Mouse (Mus musculus): ENCODE measurements around the gene Gm5751. TPM values are rescaled to one million over a fixed set of nuclear protein-coding genes. Genes with fewer than 3 reads are reported as not detected.

Gm5751 gene
- polyA plus RNA-seq, 1 experiment from 2014 or later = not detected

DNA sequence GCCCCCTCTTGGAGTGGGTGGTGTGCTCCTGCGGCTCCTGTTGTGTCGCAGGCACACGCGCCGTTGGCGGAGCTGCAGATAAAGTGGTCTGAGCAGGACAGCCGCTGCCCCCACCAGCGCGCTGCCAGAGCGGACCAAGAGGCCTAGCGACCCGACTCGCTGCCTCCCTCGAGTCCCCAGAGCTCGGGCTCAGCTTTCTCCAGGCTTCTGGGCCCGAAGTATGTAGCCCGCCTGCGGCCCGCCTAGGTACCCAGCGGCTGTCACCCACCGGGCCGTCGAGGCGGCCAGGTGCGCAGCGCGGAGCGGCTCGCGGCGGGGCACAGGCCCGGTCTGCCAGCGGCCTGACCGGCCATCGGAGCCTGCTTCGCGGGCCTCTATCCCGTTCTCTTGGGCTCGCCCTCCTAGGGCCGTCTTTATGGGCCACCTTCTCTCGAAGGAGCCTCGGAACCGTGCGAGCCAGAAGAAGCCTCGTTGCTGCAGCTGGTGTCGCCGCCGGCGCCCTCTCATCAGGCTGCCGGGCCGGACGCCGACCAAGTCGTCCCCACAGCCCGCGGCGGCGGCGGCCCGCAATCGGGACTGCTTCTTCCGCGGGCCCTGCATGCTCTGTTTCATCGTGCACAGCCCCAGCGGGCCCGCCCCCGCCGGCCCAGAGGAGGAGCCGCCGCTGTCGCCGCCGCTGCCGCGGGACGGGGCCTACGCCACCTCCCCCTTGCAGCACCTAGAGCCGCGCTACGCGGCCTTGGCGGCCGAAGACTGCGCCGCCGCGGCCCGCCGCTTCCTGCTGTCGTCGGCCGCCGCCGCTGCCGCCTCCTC, 18.5 kb downstream of the Gm5751 start, which contains the start of gene B630019K06Rik:
Gene B630019K06Rik (plus strand): TSS at position 40 of the 813 bp plus-strand sequence.
- Histone ChIP-seq H3K4me3 (replicated peaks; ENCODE audit: low read depth, low read length) (peak within 1 kb of the TSS; percentile 55), H3K4me1 (replicated peaks; ENCODE audit: insufficient read depth, low read length) (no peaks in the 10 kb centered on the region), H3K27ac (peak within 1 kb of the TSS; percentile 86), H3K27me3 (ENCODE audit: insufficient read depth, low read length) (no peaks in the 10 kb centered on the region), H3K4me2 (ENCODE audit: low read length) (peak within 1 kb of the TSS; percentile 66), H3K9me3 (replicated peaks; ENCODE audit: low read length) (no peaks in the 10 kb centered on the region), H3K36me3 (ENCODE audit: insufficient read depth, low read length) (no peaks in the 10 kb centered on the region), H3K9ac (ENCODE audit: low read depth, low read length) (peak within 1 kb of the TSS; percentile 67)
- 22% methylated on average over 75 of the region's 95 CpGs for WGBS
- ATAC-seq (replicated peaks; ENCODE audit: low FRiP score, low read depth) = peak; percentile 93
- DNase-seq (ENCODE audit: low spot score) = peak; percentile 65
- TF ChIP-seq CTCF (IDR thresholded peaks at IDR 0.05; ENCODE audit: low read depth) = no peak

DNA sequence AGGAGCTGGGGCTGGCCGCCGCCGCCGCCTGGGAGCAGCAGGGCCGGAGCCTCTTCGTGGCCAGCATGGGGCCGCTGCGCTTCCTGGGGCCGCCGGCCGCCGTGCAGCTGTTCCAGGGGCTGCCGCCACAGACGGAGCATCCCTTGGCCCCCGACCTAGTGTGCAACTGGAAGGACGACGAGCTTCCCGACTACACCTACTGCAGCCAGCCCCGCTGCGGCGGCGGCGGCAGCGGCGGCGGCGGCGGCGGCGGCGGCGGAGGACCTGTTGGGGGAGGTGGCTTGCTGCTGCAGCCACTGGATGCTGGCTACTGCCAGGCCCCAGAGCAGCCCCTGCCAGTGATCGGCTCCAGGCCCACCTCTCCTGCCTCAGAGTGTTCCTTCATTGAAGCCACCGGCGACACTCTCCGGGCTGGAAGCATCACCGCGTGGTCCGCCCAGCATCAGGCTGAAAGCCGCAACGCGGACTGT, 19.2 kb downstream of the Gm5751 start:
- H3K4me3 ChIP-seq (replicated peaks; ENCODE audit: low read depth, low read length) = peak overlapping the region; percentile 55
- peak; percentile 62 for ATAC-seq (replicated peaks; ENCODE audit: low FRiP score, low read depth)
- H3K4me2 ChIP-seq (ENCODE audit: low read length) = peak overlapping the region; percentile 66
- no peaks in the 10 kb centered on the region for H3K27me3 ChIP-seq (ENCODE audit: insufficient read depth, low read length)
- no peaks in the 10 kb centered on the region for H3K36me3 ChIP-seq (ENCODE audit: insufficient read depth, low read length)
- H3K4me1 ChIP-seq (replicated peaks; ENCODE audit: insufficient read depth, low read length) = no peaks in the 10 kb centered on the region
- WGBS = 30% methylated on average over 18 of the region's 42 CpGs
- peak overlapping the region; percentile 86 for H3K27ac ChIP-seq
- peak; percentile 8 for DNase-seq (ENCODE audit: low spot score)
- peak overlapping the region; percentile 67 for H3K9ac ChIP-seq (ENCODE audit: low read depth, low read length)
- TF ChIP-seq CTCF (IDR thresholded peaks at IDR 0.05; ENCODE audit: low read depth) = no peak
- H3K9me3 ChIP-seq (replicated peaks; ENCODE audit: low read length) = no peaks in the 10 kb centered on the region

DNA sequence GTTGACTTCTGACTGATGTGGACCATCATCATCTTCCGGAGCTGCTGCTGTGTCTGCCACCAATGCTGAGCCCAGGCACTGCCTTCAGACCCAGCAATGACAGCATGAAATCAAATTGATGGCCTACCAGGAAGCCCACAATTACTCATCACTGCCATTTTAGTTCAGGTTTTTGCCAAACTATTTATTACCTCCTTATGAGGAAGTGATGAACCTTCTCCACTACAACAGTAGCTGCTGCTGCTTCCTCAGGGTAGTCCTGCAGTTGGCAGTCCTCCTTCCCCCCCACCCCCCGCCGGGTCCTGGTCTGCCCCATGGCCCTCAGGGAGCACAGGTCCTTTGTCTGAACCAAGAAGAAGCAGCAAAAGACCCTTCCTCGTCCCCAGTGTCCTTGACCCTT, 26.8 kb downstream of the Gm5751 start:
- no peak for ATAC-seq (replicated peaks; ENCODE audit: low FRiP score, low read depth)
- Histone ChIP-seq H3K4me2 (ENCODE audit: low read length) (no peak overlapping the region), H3K4me3 (replicated peaks; ENCODE audit: low read depth, low read length) (no peak overlapping the region), H3K4me1 (replicated peaks; ENCODE audit: insufficient read depth, low read length) (no peaks in the 10 kb centered on the region), H3K9me3 (replicated peaks; ENCODE audit: low read length) (no peaks in the 10 kb centered on the region), H3K36me3 (ENCODE audit: insufficient read depth, low read length) (no peaks in the 10 kb centered on the region), H3K9ac (ENCODE audit: low read depth, low read length) (no peak overlapping the region), H3K27ac (no peak overlapping the region), H3K27me3 (ENCODE audit: insufficient read depth, low read length) (no peaks in the 10 kb centered on the region)
- TF ChIP-seq CTCF (IDR thresholded peaks at IDR 0.05; ENCODE audit: low read depth) = no peak
- WGBS = 69% methylated on average over 4 of the region's 4 CpGs
- DNase-seq (ENCODE audit: low spot score) = no peak

GRCm38 (mm10) chrX:8901906-8902472, 27.9 kb downstream of the Gm5751 start:
- Histone ChIP-seq H3K4me1 (replicated peaks; ENCODE audit: insufficient read depth, low read length) (no peaks in the 10 kb centered on the region), H3K27me3 (ENCODE audit: insufficient read depth, low read length) (no peaks in the 10 kb centered on the region), H3K4me3 (replicated peaks; ENCODE audit: low read depth, low read length) (no peak overlapping the region), H3K36me3 (ENCODE audit: insufficient read depth, low read length) (no peaks in the 10 kb centered on the region), H3K9ac (ENCODE audit: low read depth, low read length) (no peak overlapping the region), H3K9me3 (replicated peaks; ENCODE audit: low read length) (no peaks in the 10 kb centered on the region), H3K4me2 (ENCODE audit: low read length) (no peak overlapping the region), H3K27ac (no peak overlapping the region)
- no peak for TF ChIP-seq CTCF (IDR thresholded peaks at IDR 0.05; ENCODE audit: low read depth)
- 39% methylated on average over 7 of the region's 7 CpGs for WGBS
- DNase-seq (ENCODE audit: low spot score) (no peak), ATAC-seq (replicated peaks; ENCODE audit: low FRiP score, low read depth) (no peak)

GRCm38 (mm10) chrX:8921080-8921479, 47.0 kb downstream of the Gm5751 start:
- Histone ChIP-seq H3K9me3 (replicated peaks; ENCODE audit: low read length) (no peaks in the 10 kb centered on the region), H3K4me3 (replicated peaks; ENCODE audit: low read depth, low read length) (no peak overlapping the region), H3K27ac (no peak overlapping the region), H3K27me3 (ENCODE audit: insufficient read depth, low read length) (no peaks in the 10 kb centered on the region), H3K4me1 (replicated peaks; ENCODE audit: insufficient read depth, low read length) (no peaks in the 10 kb centered on the region), H3K9ac (ENCODE audit: low read depth, low read length) (no peak overlapping the region), H3K36me3 (ENCODE audit: insufficient read depth, low read length) (no peaks in the 10 kb centered on the region), H3K4me2 (ENCODE audit: low read length) (no peak overlapping the region)
- no peak for TF ChIP-seq CTCF (IDR thresholded peaks at IDR 0.05; ENCODE audit: low read depth)
- no peak for ATAC-seq (replicated peaks; ENCODE audit: low FRiP score, low read depth)
- WGBS = 74% methylated on average over 4 of the region's 4 CpGs
- no peak for DNase-seq (ENCODE audit: low spot score)

- no peaks in the 10 kb centered on the region for H3K27me3 ChIP-seq (ENCODE audit: insufficient read depth, low read length)
- no peaks in the 10 kb centered on the region for H3K9me3 ChIP-seq (replicated peaks; ENCODE audit: low read length)
- DNase-seq (ENCODE audit: low spot score) = peak; percentile 3
- H3K4me3 ChIP-seq (replicated peaks; ENCODE audit: low read depth, low read length) = no peak overlapping the region
- no peak overlapping the region for H3K4me2 ChIP-seq (ENCODE audit: low read length)
- H3K9ac ChIP-seq (ENCODE audit: low read depth, low read length) = no peak overlapping the region
- ATAC-seq (replicated peaks; ENCODE audit: low FRiP score, low read depth) = no peak
- no peak overlapping the region for H3K27ac ChIP-seq
- WGBS = 57% methylated on average over 9 of the region's 9 CpGs
- H3K4me1 ChIP-seq (replicated peaks; ENCODE audit: insufficient read depth, low read length) = no peaks in the 10 kb centered on the region
- TF ChIP-seq CTCF (IDR thresholded peaks at IDR 0.05; ENCODE audit: low read depth) = peak; percentile 50; the same call in 1 of the 2 replicates
- no peaks in the 10 kb centered on the region for H3K36me3 ChIP-seq (ENCODE audit: insufficient read depth, low read length)
These were observed 48.0 kb downstream of the Gm5751 start for GRCm38 (mm10) chrX:8921813-8922607.

All from kidney, postnatal 0 days (tissue).